Mouse (Mus musculus) intestine, embryonic 15.5 days (tissue): Measurements from ENCODE around the gene St3gal6. TPM values are rescaled to one million over a fixed set of nuclear protein-coding genes. Genes with fewer than 3 reads are reported as not detected.

Experiments
- ATAC-seq: fragments of 200-750 bp; cut with Nextera tagmentation; 2 replicates; pipeline ENCODE4 v1.8.0; 2017; ENCODE audit warnings: moderate TSS enrichment, moderate library complexity
- H3K27ac ChIP-seq: fragments of 300-500 bp; sonication (generic); 2 replicates; pipeline ENCODE4 v1.5.1; 2015; ENCODE audit warnings: mild to moderate bottlenecking, inconsistent platforms
- H3K27me3 ChIP-seq: fragments of 300-500 bp; sonication (generic); replicated peaks from 2 replicates; pipeline ENCODE4 v1.6.1; 2015; ENCODE audit warnings: inconsistent platforms
- H3K36me3 ChIP-seq: fragments of 300-500 bp; sonication (generic); 2 replicates; pipeline ENCODE4 v1.6.1; 2015; ENCODE audit warnings: inconsistent platforms
- H3K4me1 ChIP-seq: fragments of 300-500 bp; sonication (generic); replicated peaks from 2 replicates; pipeline ENCODE4 v1.6.1; 2015; ENCODE audit warnings: inconsistent platforms
- H3K4me2 ChIP-seq: fragments of 300-500 bp; sonication (generic); replicated peaks from 2 replicates; pipeline ENCODE4 v1.6.1; 2015; ENCODE audit warnings: mild to moderate bottlenecking, inconsistent platforms
- H3K4me3 ChIP-seq: fragments of 300-500 bp; sonication (generic); replicated peaks from 2 replicates; pipeline ENCODE4 v1.5.1; 2015; ENCODE audit warnings: inconsistent platforms
- H3K9ac ChIP-seq: fragments of 300-500 bp; sonication (generic); 2 replicates; pipeline ENCODE4 v1.6.1; 2015; ENCODE audit warnings: inconsistent platforms
- H3K9me3 ChIP-seq: fragments of 300-500 bp; sonication (generic); 2 replicates; pipeline ENCODE4 v1.6.1; 2016; ENCODE audit warnings: inconsistent platforms
- WGBS: fragments of 180-500 bp; shearing (Covaris S2); methylation state at CpG from one replicate; pipeline ENCODE4 v1.1.7; 2015; 5-methylcytosine and 5-hydroxymethylcytosine counted together
- polyA plus RNA-seq: library from polyadenylated mRNA; unstranded; fragments of >200 nt; fragmentation: Nextera tagmentation; extraction: Ambion mirVana; gene quantifications from 2 replicates; pipeline ENCODE4 v1.2.1, GENCODE M21; 2015

Gene St3gal6
- polyA plus RNA-seq, 1 experiment from 2014 or later, result 18.9 TPM

DNA sequence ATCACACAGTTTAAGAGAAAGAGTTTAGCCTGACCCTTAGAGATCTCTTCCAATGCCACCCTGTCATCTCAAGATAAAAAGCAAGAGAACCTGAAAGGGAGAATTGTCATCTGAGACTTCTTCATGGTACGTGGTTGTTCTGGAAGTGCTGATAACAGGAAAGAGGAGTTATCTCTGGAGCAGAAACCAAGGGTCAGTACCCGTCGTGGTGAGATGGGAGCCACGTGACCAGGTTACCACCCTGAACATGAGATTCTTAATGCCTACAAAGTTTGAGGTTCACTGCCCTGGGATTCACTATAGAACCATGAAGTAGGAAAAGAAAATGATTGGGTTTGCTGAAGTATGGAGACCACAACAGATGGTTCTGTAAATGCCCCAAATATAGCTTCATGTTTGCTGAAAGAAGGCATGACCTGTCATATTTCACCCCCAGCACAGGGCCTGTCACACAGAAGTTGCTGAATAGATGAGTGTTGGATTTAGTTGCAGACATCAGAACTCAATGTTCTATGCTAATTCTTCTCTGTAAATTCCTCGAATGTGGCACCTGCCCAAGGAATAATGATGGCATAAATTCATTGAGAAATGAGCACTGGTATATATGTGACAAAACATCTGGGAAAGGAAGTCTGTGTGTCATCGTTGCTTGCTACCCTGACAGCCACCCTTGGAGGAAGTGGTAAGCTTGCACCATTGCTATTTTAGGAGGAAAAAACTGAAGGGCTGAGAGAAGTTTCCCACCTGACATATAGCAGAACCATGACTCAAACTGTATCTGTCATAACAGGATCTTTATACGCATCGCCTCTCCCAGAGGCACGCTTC lies 25.9 kb downstream of the St3gal6 start:
- Histone ChIP-seq H3K36me3 (no peaks in the 10 kb centered on the region), H3K27ac (no peak overlapping the region), H3K9me3 (no peaks in the 10 kb centered on the region), H3K9ac (no peak overlapping the region), H3K4me2 (no peak overlapping the region), H3K4me3 (no peak overlapping the region), H3K27me3 (no peaks in the 10 kb centered on the region), H3K4me1 (no peaks in the 10 kb centered on the region)
- 64% methylated on average over 9 of the region's 9 CpGs for WGBS
- ATAC-seq, result peak; percentile 71; the same call in 1 of the 2 replicates

DNA sequence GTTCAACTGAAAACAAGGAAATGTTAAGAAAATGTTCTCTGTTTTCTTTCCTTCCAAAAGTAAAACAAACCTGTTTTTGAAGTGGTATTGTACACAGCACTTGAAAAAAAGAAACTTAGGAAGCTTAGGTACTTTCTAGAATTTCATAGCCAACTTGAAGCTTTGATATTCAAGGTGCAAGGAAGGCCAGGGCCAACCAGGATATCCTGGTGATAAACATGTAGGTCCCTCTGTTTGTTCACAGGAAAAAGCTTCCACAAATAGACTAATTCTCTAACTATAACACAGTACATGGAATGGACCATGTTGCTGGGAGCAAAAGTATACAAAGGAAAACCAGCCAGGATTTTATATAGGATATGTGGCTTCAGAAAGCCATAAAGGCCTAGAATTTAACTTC lies 27.3 kb downstream of the St3gal6 start:
- Histone ChIP-seq H3K4me3 (no peak overlapping the region), H3K4me2 (no peak overlapping the region), H3K4me1 (no peaks in the 10 kb centered on the region), H3K27me3 (no peaks in the 10 kb centered on the region), H3K9ac (no peak overlapping the region), H3K36me3 (no peaks in the 10 kb centered on the region), H3K27ac (no peak overlapping the region), H3K9me3 (no peaks in the 10 kb centered on the region)
- ATAC-seq, result no peak

DNA sequence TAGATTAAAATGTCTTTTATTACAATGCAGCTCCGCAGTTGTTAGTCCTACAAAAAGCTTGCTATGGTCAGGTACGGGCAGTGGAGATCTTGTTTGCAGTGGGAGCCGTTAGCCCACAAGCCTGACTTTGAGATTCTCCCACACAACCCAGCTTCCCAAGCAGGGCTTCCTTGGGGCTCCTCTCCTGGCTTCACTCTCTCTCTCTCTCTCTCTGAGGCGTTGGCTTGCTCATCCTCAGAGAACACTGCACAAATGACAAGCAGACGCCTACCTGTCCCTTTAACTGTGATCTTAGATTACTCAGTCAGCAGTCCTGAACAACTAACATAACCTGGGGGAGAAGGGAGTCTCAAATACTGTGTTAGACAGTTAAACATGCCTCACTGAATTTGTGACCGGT lies 36.2 kb downstream of the St3gal6 start:
- ATAC-seq, result no peak
- H3K27ac ChIP-seq, result no peak overlapping the region
- no peak overlapping the region for H3K4me3 ChIP-seq
- WGBS, result 87% methylated on average over 6 of the region's 6 CpGs
- H3K9me3 ChIP-seq, result no peaks in the 10 kb centered on the region
- H3K4me1 ChIP-seq, result no peaks in the 10 kb centered on the region
- no peaks in the 10 kb centered on the region for H3K36me3 ChIP-seq
- no peak overlapping the region for H3K9ac ChIP-seq
- no peak overlapping the region for H3K4me2 ChIP-seq
- H3K27me3 ChIP-seq, result no peaks in the 10 kb centered on the region

DNA sequence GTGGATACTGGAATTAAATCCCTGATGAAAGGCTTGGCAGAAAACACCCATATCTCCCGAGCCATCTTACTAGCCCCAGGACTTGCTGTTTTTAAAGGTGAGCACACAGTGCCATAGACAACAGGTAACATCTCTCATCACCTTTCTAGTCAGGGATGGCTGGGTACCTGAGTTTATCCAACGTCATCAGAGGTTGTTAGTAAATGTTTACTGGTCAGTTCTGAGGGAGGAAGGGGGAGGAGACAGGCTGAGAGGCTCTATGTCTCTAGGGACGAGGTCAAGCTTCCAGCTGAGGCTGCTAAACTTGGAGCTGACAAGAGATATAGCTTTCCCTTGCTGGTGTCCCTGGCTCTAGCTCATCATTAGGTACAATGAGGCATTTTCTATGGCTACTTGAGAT lies 41.7 kb downstream of the St3gal6 start:
- Histone ChIP-seq H3K4me2 (no peak overlapping the region), H3K4me3 (no peak overlapping the region), H3K9me3 (no peaks in the 10 kb centered on the region), H3K4me1 (no peaks in the 10 kb centered on the region), H3K36me3 (peaks cover 6% of the 10 kb centered on the region; the same call in 1 of the 2 replicates), H3K27ac (0 out of 2 replicates have a peak overlapping the region, but pooled peaks have one; percentile 40), H3K27me3 (no peaks in the 10 kb centered on the region), H3K9ac (no peak overlapping the region)
- no peak for ATAC-seq
- 49% methylated on average over 3 of the region's 3 CpGs for WGBS

DNA sequence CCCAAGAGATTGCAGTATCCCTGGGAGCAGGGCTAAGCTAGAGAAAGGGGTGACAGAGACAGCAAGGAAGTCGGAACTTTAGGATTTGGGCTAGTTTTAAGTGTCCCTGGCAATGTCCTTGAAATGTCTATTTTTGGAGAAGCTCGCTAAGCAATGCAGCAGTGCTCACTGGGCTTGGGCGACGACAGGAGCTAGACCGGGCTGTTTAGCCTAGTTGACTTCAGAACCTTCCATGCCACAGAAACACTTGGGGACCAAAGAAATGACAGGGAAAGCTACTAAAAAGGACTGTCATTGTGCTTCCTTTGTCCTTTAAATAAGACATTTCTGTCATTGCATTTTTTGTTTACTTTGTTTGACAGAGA lies 42.2 kb downstream of the St3gal6 start:
- ATAC-seq, result no peak
- no peaks in the 10 kb centered on the region for H3K4me1 ChIP-seq
- no peak overlapping the region for H3K4me2 ChIP-seq
- H3K9me3 ChIP-seq, result no peaks in the 10 kb centered on the region
- no peak overlapping the region for H3K4me3 ChIP-seq
- H3K36me3 ChIP-seq, result peaks cover 6% of the 10 kb centered on the region; the same call in 1 of the 2 replicates
- 0 out of 2 replicates have a peak overlapping the region, but pooled peaks have one; percentile 40 for H3K27ac ChIP-seq
- no peaks in the 10 kb centered on the region for H3K27me3 ChIP-seq
- WGBS, result 73% methylated on average over 5 of the region's 5 CpGs
- no peak overlapping the region for H3K9ac ChIP-seq

DNA sequence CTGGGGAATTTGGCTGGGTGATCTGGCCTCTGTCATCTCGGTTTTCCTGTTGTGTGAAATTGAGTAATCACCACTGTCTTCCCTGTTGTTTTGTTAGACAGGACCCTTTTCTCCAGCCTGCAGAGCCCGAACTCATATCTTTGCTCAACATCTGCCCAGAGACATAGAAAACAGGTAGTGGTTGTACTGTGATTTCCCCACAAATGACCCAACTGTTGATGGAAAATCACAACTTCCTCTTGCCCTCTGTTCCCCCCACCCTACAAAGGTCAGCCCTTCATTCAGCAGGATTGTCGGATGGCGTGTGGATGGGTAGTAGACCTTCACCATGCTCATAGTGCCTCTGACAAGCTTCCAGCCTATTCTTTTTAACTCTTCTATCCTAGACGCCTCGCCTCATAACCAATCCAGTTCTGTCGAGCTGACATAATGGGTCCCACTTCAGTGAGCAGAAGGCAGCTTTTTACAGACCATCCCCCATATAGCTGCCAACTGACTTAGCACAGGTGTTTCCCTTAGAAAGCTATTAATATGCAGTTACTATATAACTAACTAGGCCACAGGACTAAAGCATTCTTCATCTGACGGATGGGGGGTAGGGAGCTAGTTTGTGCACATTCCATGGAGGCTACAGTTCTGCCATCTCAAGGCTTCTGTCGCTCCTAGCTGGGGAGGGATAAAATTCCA lies 42.7 kb downstream of the St3gal6 start:
- peaks cover 6% of the 10 kb centered on the region; the same call in 1 of the 2 replicates for H3K36me3 ChIP-seq
- H3K27me3 ChIP-seq, result no peaks in the 10 kb centered on the region
- no peak overlapping the region for H3K4me2 ChIP-seq
- no peak overlapping the region for H3K9ac ChIP-seq
- H3K9me3 ChIP-seq, result no peaks in the 10 kb centered on the region
- 0 out of 2 replicates have a peak overlapping the region, but pooled peaks have one; percentile 40 for H3K27ac ChIP-seq
- ATAC-seq, result peak; percentile 61; the same call in 1 of the 2 replicates
- H3K4me3 ChIP-seq, result no peak overlapping the region
- 69% methylated on average over 9 of the region's 9 CpGs for WGBS
- H3K4me1 ChIP-seq, result peaks cover 2% of the 10 kb centered on the region; the same call in 1 of the 2 replicates

DNA sequence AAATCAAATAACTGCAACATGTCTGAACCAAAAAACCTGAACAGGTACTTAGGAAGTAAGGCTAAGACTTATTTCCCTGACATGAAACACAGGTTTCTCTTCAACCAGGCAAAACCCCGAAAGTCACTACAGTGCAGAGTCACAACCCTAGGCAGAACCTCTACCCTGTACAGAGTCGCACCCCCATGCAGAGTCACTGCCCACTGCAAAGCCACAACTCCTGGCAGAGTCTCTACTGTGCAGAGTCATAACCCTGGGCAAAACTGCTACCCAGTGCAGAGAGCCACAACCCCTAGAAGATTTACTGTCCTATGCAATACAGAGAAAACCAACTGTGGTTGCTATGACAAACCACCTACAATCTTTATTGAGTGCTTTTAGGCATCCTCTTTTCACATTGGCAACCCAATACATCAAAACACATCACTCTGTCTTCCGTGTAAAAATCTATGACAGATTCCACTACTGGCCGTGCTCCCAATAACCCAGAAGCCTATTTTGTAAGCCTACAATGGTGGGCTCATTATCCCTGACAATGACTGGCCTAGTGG lies 44.1 kb downstream of the St3gal6 start:
- ATAC-seq, result no peak
- Histone ChIP-seq H3K36me3 (peaks cover 6% of the 10 kb centered on the region; the same call in 1 of the 2 replicates), H3K4me1 (peaks cover 5% of the 10 kb centered on the region; the same call in 1 of the 2 replicates), H3K27ac (no peak overlapping the region), H3K9me3 (no peaks in the 10 kb centered on the region), H3K4me2 (no peak overlapping the region), H3K9ac (no peak overlapping the region), H3K4me3 (no peak overlapping the region), H3K27me3 (no peaks in the 10 kb centered on the region)
- WGBS, result 91% methylated on average over 4 of the region's 4 CpGs

DNA sequence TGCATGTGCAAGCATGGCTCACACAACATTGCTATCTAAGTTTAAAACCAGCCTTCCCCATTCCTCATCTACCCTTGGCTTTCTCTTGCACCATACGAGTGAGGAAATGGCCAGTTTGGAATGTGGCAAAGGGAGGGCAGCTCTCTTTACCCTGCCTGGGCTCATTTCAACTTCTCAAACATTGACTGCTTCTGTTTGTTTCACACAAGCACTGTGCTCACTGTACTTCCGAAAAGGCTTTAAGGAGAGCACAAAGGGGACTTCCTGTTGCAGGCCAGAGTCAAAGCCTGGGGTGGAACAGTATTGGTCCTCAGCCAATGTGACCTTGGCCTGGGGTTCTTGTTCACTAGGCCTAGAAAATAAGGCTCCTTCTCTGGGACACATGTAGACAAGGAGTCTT lies 47.7 kb downstream of the St3gal6 start:
- no peaks in the 10 kb centered on the region for H3K9me3 ChIP-seq
- H3K4me3 ChIP-seq, result no peak overlapping the region
- H3K27me3 ChIP-seq, result no peaks in the 10 kb centered on the region
- H3K4me2 ChIP-seq, result no peak overlapping the region
- ATAC-seq, result 0 out of 2 replicates have a peak, but pooled peaks have one; percentile 26
- 0 out of 2 replicates have a peak overlapping the region, but pooled peaks have one; percentile 22 for H3K27ac ChIP-seq
- H3K36me3 ChIP-seq, result peaks cover 10% of the 10 kb centered on the region; the same call in 1 of the 2 replicates
- no peak overlapping the region for H3K9ac ChIP-seq
- H3K4me1 ChIP-seq, result peaks cover 5% of the 10 kb centered on the region; the same call in 1 of the 2 replicates
- 64% methylated on average over 2 of the region's 2 CpGs for WGBS

DNA sequence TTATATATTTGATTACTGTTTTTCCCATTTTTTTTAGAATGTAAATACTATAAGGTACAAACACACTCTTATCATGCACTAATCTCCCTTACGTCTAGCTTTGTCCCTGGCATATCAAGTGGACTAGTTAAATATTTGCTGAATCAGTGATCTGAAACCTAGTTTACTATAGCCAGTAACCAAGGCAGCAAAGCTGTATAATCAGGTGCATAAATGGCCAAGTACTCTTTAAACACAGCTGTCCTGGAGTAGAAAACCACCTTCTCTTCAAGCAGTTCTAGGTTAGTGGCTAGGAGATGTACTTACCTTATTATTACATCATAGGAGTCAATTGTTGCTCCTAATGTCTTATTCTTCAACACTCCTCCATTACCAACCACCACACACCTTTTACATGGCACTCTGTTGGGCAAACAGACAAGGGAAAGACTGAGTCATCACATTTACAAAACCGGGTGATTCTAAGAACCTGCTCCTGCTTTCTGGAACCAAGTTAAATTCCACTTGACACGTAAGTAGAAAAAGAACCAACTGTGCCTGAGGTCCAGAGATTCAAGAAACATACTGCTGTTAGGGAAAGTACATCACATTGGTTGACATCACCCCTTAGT lies 48.4 kb downstream of the St3gal6 start:
- H3K9ac ChIP-seq, result no peak overlapping the region
- no peak overlapping the region for H3K4me2 ChIP-seq
- H3K27me3 ChIP-seq, result no peaks in the 10 kb centered on the region
- no peaks in the 10 kb centered on the region for H3K9me3 ChIP-seq
- H3K27ac ChIP-seq, result no peak overlapping the region
- peaks cover 5% of the 10 kb centered on the region; the same call in 1 of the 2 replicates for H3K4me1 ChIP-seq
- WGBS, result 79% methylated on average over 3 of the region's 3 CpGs
- H3K36me3 ChIP-seq, result peaks cover 10% of the 10 kb centered on the region; the same call in 1 of the 2 replicates
- H3K4me3 ChIP-seq, result no peak overlapping the region
- ATAC-seq, result no peak; the same call in 1 of the 2 replicates

DNA sequence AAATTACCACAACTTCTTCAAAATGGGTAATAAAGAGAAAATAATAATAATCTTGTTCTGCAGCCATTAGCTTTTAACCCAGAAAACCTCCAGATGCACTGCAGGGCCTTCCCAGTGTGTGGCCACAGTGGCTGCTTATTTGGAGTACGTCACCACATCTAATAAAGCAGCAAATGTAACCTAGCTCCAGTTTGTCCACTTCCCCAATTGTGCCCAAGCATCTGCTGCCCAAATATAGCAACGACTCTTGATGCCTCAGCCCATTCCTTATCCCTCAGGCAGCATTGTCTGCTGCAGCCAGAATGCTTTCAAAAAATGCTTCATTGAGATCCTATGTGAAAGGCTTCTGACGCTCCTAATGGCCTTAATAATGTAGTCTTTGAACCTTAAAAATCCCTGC lies 49.2 kb downstream of the St3gal6 start:
- no peak overlapping the region for H3K4me3 ChIP-seq
- no peaks in the 10 kb centered on the region for H3K27me3 ChIP-seq
- peaks cover 10% of the 10 kb centered on the region; the same call in 1 of the 2 replicates for H3K36me3 ChIP-seq
- ATAC-seq, result no peak
- WGBS, result 71% methylated on average over 3 of the region's 3 CpGs
- no peak overlapping the region for H3K4me2 ChIP-seq
- peaks cover 5% of the 10 kb centered on the region; the same call in 1 of the 2 replicates for H3K4me1 ChIP-seq
- H3K9me3 ChIP-seq, result no peaks in the 10 kb centered on the region
- H3K27ac ChIP-seq, result no peak overlapping the region
- H3K9ac ChIP-seq, result no peak overlapping the region

DNA sequence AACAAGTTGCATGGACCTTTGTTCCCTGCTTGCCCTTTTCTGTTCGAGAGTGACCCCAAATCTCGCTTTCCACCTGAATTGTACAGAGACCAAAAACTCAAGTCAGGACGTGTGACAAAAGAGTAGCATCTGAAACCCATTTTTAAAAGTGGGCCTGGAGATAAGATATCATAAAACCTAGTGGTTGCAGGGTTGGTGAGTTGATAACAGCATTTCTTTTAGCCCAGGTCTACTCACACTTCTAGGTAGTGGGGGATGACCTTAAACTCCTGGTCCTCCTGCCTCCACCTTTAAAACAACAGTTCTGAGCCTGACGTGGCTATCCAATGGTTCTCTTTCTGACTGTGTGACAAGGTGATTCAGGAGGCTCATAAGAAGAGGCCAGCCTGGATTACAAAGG lies 53.2 kb downstream of the St3gal6 start:
- peak; percentile 32; the same call in 1 of the 2 replicates for ATAC-seq
- whole genome bisulfite sequencing, result 75% methylated on average over 4 of the region's 4 CpGs
- Histone ChIP-seq H3K4me3 (no peak overlapping the region), H3K36me3 (0 out of 2 replicates have a peak, but pooled peaks cover 4% of the 10 kb centered on the region), H3K4me2 (no peak overlapping the region), H3K4me1 (no peaks in the 10 kb centered on the region), H3K9ac (no peak overlapping the region), H3K27me3 (no peaks in the 10 kb centered on the region), H3K27ac (no peak overlapping the region), H3K9me3 (no peaks in the 10 kb centered on the region)

DNA sequence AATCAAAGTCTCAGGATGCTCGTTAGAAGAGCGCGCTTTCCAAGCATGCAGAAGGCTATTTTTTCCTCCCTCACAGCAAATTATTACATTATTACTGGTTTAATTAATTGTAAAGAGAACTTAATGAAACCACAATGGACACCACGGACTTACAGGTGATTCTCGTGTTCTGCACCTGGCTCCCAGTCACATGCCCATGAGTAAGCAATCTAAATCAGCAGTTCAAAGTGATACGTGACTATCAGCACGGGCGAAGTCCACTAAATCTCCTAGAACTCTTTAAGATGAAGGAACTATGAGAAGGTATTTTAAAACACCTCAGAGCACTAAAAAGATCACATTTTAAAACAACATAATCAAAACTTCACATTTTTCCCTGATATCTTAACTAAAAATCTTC lies 54.0 kb downstream of the St3gal6 start:
- H3K4me1 ChIP-seq, result no peaks in the 10 kb centered on the region
- H3K36me3 ChIP-seq, result 0 out of 2 replicates have a peak, but pooled peaks cover 4% of the 10 kb centered on the region
- WGBS, result 79% methylated on average over 8 of the region's 8 CpGs
- H3K27me3 ChIP-seq, result no peaks in the 10 kb centered on the region
- no peak overlapping the region for H3K9ac ChIP-seq
- no peak overlapping the region for H3K27ac ChIP-seq
- ATAC-seq, result peak; percentile 87
- H3K9me3 ChIP-seq, result no peaks in the 10 kb centered on the region
- no peak overlapping the region for H3K4me3 ChIP-seq
- H3K4me2 ChIP-seq, result no peak overlapping the region
